Comparison of ENCODE assay signal across 7 mouse cellular contexts in the genomic region with DNA sequence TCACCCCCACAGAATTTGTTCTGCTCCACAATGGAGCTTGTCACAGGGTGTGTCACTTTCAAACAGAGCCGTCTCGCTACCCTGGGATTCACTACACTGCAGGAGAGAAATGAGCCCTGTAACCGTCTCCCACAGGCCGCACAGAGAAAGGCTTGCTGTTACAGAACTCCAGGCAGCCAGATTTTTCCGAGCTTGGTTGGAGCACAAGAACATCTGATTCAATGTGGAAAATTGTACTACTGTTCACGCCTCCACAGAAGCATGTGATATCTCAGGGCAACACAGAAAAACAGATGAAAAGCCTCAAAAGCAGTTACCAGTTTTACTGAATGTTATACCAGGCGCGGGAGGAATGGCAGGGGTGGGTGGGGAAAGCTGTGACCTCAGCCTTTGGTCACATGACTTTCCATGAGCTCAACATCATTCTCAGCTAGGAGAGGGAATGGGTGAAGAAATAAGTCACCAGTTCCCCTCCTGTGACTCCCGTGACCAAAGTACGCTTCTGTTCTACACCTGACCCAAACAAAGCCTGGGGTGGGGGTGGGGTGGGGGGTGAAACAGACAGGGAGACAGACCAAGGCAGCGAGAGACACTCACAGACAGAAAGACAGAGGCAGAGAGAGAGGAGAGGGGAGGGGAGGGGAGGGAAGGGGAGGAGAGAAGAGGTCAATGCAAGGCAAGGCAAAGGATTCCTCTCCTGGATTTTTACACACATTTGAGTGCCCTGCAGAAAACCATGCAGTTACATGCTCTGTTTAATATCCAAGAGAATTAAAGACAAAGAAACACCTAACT. TPM values are rescaled to one million over a fixed set of nuclear protein-coding genes. Genes with fewer than 3 reads are reported as not detected.
DNase-seq lines count a peak whose midpoint lies in the region; ATAC-seq and TF ChIP-seq lines count a peak whose summit lies in the region.

No protein-coding gene starts in this region.

- H3K4me2 ChIP-seq in lung, embryonic 14.5 days, result peak overlapping the region; percentile 31

- no peaks in the 10 kb centered on the region for H3K27me3 ChIP-seq in embryonic facial prominence, embryonic 10.5 days (replicated peaks; ENCODE audit: low read depth, poor library complexity, severe bottlenecking)
- no peaks in the 10 kb centered on the region for H3K27me3 ChIP-seq in lung, embryonic 14.5 days (ENCODE audit: insufficient read depth, low read length)

- no peak for TF ChIP-seq CTCF in lung, embryonic 14.5 days (IDR thresholded peaks at IDR 0.05; ENCODE audit: low read depth)

- no peak overlapping the region for H3K9ac ChIP-seq in lung, embryonic 14.5 days

- WGBS in embryonic facial prominence, embryonic 10.5 days, result 20% methylated on average over 11 of the region's 11 CpGs
- 25% methylated on average over 11 of the region's 11 CpGs for WGBS in lung, embryonic 14.5 days

- peak overlapping the region; percentile 42 for H3K4me3 ChIP-seq in embryonic facial prominence, embryonic 10.5 days
- no peak overlapping the region for H3K4me3 ChIP-seq in lung, embryonic 14.5 days (ENCODE audit: low read depth, low read length)

- intact Hi-C loops in heart, postnatal 10 days (cut with DNase I), result no loop called here

- H3K27ac ChIP-seq in embryonic facial prominence, embryonic 10.5 days (replicated peaks), result peak overlapping the region; percentile 77
- peak overlapping the region; percentile 55; the same call in 1 of the 2 replicates for H3K27ac ChIP-seq in lung, embryonic 14.5 days (ENCODE audit: low read depth)

- no peaks in the 10 kb centered on the region for H3K36me3 ChIP-seq in embryonic facial prominence, embryonic 10.5 days (replicated peaks)
- H3K36me3 ChIP-seq in lung, embryonic 14.5 days (ENCODE audit: insufficient read depth), result no peaks in the 10 kb centered on the region

- H3K4me1 ChIP-seq in embryonic facial prominence, embryonic 10.5 days, result peaks cover 17% of the 10 kb centered on the region
- H3K4me1 ChIP-seq in lung, embryonic 14.5 days (ENCODE audit: insufficient read depth), result peaks cover 10% of the 10 kb centered on the region; the same call in 1 of the 2 replicates

- peak; percentile 22 for DNase-seq in ES-CJ7 (ENCODE audit: low read depth, low spot score)
- DNase-seq in embryonic facial prominence, embryonic 10.5 days (ENCODE audit: low spot score), result peak; percentile 42
- DNase-seq in heart, postnatal 10 days, result peak; percentile 35 to 43
- peak; percentile 82 for DNase-seq in layer of hippocampus, adult 11-12 months (ENCODE audit: low spot score)
- DNase-seq in lung, embryonic 14.5 days, result peak; percentile 49
- DNase-seq in right cerebral cortex, postnatal 25 days, result peak; percentile 43
- no peak for DNase-seq in ovary, adult 18-20 months (ENCODE audit: low spot score)

- ATAC-seq in lung, embryonic 14.5 days (ENCODE audit: insufficient read depth), result peak; percentile 65; the same call in 1 of the 2 replicates

- H3K9me3 ChIP-seq in embryonic facial prominence, embryonic 10.5 days, result no peaks in the 10 kb centered on the region
- no peaks in the 10 kb centered on the region for H3K9me3 ChIP-seq in lung, embryonic 14.5 days (ENCODE audit: low read depth, low read length)

RNA-seq across cellular contexts. Expression of a gene that starts 7.5 kb away (rescaled TPM):
- 21.9 and 24.2 TPM in 2 replicates for polyA plus RNA-seq in embryonic facial prominence, embryonic 10.5 days (2016; fragmentation: Nextera tagmentation; extraction: Ambion mirVana)
- 10 to 100 TPM; 64.1 to 71.8 TPM for total RNA-seq in heart, postnatal 10 days (2021)
- polyA plus RNA-seq in lung, embryonic 14.5 days (2014; fragmentation: Nextera tagmentation; extraction: Ambion mirVana), result 42.1 and 43.4 TPM in 2 replicates
